Mouse (Mus musculus) spleen, postnatal 10 days (tissue): ENCODE measurements around the gene Fnbp1.

Experiments used
- DNase-seq, 2 experiments: peaks; one replicate each; pipeline ENCODE4 v3.0.0; 2021 to 2022; ENCODE audit warnings: low spot score in 2 of 2

Fnbp1 gene

DNA sequence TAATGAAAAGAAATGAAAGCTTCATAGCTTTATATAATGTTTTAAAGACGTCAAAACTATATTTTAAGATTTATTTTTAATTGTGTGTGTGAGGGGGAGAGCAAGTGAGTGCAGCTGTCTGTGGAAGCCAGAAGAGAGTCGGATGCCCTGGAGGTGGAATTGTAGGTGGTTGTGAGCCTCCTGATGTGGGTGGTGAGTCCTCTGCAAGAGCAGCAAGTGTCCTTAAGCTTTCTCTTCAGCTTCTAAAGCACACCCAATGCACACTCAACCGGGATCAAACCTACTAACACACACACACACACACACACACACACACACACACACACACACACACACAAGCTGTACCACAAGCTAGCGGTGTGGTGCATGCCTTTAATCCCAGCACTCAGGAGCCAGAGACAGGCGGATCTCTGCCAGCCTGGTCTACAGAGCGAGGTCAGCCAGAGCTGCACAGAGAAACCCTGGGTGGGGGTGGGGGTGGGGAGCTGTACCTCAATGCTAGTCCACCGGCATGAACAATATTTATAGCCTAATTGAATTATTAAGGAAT, 74.0 kb downstream of the Fnbp1 start:
- no peak for DNase-seq

DNA sequence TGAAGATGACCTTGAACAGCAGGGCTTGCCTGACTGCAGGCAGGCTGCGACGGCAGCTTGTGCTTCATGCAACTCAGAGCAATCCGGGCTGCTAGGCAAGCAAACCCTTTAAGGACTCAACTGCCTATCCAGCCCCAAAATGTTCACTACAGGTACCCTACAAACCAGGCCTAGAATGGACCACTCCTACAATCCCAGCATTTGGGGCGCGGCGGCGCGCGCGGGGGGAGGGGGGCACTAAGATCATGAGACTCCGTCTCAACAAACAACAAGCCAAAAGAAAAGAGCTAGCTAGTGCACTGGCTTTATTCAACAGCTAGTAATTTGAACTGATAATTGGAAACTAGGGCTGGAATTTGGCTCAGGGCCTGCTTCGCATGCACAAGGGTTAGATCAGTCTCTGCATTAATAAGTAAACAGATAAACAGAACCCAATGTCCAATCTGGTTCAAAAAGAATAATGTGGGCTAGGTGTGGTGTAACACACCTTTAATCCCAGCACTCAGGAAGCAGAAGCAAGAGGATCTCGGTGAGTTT, 74.7 kb downstream of the Fnbp1 start:
- no peak for DNase-seq

DNA sequence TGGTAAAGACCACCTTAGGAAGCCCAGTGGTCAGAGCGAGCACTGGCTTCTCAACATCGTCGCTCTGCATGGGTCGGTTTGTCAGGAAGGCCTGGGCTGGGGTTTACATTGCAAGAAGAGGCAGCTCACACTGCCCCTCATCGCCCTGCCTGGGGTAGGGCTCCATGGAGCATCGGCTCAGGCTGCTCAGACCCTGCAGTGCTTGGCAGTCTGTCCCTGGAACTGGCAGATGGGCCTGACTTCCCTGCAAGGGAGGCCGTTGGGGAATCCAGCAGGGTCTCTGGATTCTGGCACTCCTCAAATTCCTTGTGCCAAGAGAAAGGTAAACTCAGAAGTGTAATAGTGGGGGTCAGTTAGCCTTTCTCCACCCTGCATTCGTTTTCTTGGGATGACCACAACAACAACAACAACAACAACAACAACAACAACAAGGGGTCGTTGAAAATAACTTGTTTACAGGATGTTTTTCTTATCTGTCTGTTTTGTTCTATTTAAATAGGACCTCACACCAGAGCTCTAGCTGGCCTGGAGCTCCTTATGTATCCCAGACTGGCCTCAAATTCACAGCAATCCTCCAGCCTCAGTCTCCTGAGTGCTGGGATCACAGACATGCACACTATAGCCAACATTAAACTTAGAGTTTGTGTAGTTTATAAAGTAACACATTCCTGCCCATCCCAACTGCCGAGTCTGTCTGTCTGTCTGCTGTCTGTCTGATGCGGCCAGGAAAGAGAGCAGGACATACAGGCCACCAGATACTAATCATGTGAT, 75.6 kb downstream of the Fnbp1 start:
- DNase-seq = no peak

DNA sequence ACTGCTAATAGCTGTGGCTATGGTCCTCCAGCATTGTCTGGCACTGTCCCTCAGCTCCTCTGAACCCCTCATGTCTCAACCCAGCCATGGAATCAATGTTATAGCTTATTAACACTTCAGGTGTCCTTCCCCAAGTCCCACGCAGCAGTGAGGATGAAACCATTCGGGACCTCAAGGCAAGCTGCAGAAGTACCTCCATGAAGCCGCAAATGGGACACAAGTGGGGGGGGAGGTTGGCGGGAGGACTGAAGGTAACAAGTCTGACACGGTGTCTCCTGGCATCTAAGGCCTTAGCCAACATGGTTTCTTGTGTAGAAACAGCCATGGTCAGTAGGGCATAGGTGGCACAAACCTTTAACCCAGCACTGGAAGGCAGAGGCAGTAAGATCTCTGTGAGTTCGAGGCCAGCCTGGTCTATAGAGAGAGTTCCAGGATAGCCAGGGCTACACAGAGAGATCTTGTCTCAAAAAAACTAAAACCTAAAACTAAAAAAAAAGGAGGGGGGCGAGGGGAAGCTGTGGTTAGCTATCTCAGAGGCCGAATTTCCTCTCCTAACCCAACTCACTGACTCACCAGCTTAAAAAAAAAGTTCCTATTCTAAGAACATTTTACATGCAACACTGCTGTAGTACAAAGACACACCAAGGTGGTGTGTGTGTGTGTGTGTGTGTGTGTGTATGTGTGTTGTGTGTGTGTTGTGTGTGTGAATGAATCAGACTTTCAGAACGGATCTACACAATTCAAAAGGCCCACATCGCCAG, 79.8 kb downstream of the Fnbp1 start:
- peak; percentile 15 to 26 for DNase-seq

DNA sequence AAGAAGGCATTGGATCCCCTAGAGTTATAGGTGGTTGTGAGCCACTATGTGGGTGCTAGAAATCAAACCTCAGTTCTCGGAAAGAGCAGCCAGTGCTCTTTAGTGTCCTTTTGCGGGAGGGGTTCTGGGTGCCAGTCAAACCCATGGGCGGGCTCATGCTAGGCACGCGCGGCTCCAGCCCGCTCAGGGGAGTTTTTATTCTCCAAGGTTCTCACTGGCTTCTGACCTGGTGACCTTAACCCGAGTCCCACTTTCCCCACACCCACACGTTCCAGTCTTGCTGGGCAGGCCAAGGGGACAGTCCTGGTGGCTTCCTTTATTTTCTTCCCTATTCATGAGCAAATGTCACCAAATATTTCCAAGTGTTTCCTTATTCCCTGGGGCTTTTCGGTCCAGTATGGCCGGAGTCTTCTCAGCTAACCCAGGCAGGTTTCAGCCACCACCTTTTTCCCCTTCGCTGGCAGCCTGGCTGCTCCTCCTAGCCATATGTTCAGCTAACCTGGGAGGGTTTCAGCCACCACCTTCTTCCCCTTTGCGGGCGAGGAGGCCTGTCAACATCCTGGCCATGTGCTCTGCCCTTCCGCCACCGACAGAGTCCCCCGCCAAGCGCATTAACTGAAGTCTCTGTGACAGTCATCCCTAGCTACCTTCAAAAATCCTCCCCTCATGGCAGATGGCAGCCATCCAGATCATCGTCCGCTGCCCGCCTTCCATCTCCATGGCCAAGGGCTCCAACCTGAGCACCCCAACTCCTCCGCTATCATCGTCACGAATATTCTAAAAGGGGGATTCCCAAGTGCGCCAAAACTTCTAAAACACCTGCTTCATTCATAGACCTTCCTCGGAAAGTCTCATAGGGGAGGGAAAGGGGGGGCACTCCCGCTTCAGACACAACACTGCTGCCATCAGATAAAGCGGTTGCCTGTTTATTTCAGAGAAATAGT, 80.7 kb downstream of the Fnbp1 start:
- DNase-seq = peak; percentile 35 to 69

DNA sequence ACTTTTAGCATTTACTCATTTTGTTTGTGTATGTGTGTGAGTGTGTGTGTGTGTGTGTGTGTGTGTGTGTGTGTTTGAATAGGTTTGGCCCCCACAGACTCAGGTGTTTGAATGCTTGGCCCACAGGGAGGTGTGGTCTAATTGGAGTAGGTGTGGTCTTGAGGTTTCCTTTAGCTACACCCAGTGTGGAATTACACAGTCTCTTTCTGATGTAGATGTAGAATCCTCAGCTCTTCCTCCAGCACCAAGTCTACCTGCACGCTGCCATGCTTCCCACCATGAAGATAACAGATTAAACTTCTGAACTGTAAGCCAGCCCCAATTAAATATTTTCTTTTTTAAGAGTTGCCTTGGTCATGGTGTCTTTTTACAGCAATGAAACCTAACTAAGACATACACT, 81.5 kb downstream of the Fnbp1 start:
- no peak for DNase-seq

DNA sequence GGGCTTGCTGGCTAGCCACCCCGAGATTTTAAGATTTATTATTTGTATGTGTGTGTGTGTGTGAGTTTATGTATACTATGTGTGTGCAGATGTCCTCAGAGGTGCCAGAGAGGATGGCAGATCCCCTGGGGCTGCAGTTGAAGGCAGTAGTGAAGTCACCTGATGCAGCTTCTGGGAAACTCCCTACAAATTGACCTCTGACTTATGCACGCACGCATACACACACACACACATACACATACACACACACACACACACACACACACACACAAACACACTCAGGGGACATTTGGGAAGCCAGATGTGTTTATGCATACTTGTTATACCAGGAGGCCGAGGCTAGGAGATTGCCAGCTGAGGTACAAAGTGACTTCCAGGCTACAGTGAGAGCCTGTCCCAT, 83.4 kb downstream of the Fnbp1 start:
- DNase-seq = no peak

DNA sequence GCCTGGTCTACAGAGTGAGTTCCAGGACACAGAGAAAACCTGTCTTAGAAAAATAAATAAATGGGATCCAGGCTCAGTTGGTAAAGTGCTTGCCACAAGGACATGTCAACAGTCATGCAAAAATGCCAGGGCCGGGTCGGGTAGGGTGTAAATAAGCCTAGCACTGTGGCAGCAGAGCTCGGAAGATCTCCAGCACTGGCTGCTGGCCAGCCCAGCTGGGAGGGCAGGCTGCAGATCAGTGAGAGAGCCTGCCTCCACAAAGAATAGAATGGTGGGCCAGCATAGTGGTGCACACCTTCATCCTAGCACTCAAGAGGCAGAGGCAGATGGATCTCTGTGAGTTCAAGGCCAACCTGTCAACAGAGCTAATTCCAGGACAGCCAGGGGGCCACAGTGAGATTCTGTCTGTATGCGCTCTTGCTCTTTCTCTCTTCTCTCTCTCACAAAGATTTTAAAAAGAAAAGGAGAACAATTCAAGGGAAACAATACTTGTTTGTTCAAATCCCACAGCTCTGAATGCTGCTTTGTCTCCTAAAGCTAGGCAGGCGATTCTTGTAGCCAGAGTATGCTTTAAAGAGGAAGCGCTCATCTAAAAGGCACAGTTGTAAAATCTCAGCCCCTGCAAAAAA, 84.1 kb downstream of the Fnbp1 start:
- no peak for DNase-seq

DNA sequence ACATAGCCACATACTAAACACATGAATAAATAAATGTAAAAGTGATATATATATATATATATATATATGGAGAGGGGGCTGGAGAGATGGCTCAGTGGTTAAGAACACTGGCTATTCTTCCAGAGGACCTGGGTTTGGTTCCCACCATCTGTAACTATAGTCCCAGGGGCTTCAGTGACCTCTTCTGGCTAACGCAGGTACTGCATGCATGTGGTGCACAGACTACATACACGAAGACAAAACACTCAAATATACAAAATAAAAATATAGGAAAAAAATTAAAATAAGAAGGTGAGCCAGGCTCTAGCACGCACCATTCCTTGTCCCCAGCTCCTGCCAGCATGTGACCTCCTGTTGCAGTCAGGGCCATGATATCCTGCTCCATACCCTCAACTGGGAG, 85.7 kb downstream of the Fnbp1 start:
- DNase-seq = peak in 1 of 2 experiments; percentile 34

DNA sequence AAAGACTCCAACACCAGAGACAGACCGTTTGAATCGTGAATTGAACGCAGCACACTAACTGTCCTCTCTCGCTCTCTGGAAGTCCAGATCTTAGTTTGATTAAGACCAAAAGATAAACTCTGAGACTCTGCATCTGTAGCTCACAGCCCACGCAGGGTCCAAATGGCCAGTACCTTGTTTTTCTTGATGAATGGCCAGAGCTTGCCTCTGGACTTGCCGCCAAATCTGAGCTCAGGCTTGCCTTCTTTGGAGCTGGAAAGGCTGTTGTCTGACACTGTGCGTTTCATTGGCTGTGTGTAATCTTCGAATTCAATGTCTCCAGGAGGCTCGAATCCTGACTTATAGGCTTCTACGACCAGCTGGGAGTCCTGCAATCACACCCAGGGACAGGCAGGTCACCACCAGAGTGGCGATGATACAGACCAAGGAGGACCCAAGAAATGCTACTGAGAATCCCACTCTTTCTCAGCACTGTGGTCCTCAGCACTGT, 87.9 kb downstream of the Fnbp1 start:
- no peak for DNase-seq

DNA sequence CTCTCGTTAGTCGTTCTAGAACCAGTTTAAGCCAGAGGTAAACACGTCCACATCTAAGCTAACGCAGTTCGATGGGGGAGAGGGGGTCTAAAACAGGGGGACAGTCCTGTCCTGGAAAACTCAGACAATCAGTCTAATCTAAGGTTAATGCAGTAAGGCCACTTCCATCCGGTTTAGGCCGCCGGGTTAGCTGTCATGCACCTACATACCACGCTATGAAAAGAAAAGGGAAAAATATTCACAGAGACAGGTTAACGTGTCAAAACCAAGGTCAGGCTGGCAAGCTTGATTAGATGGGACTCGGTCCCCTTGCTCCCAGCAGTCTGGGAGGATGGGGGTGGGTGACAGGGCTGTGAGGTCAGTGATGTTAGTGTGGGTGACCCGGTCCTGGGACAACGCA, 88.4 kb downstream of the Fnbp1 start:
- DNase-seq = no peak

DNA sequence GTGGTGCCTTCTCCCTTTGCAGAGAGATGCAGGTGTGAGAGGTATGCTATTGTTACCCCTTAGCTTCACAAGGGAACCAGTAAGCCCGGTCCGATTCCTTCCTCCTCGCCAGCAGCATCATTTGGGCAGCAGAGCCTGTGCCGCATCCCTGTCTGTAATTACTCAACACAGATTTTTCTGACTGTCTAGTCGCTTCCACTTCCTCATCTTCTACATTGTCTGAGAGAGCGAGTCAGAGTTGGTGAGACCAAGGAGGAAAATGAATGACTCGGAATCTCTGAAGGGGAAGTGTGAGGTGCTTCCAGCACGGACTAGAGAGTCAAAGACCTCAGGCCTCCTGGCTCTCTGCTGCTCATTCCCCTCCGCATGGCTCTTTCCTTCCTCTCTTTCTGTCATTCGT, 89.4 kb downstream of the Fnbp1 start:
- no peak for DNase-seq

DNA sequence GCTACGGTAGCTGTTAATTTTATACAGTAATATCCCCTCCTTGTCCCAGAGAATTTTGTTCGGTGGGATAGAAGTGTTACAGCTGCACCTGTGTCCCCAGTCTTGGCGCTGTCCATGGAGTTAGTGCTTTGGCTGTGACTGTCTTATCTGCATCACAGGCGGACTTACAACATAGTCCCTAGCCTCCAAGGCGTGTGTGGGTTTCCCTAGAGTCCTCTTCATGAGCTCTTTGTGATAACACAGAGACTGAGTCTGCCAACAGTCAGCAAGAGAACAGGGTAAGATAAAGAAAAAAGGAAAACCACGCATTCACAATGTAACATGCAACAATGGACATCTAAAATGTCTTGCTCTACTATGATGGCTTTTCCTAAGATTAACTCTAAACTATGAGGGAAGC, 93.8 kb downstream of the Fnbp1 start:
- DNase-seq = no peak

DNA sequence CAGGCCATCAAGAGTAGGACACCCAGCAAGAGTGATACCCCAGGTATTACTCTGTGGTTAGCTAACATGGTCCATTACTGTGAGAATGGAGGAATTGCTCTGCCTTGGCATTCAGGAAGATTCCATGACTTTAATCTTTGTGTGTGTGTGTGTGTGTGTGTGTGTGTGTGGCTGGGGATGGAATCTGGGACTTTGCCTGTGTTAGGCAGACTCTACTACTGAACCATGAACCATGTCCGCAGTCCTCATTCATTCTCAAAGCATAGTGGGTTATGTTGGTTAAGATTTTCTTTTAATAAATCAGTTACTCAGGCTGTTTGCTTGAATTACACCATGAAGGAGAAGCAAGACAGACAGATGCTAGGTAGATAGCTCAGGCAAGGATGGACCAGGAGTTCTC, 98.0 kb downstream of the Fnbp1 start:
- no peak for DNase-seq

DNA sequence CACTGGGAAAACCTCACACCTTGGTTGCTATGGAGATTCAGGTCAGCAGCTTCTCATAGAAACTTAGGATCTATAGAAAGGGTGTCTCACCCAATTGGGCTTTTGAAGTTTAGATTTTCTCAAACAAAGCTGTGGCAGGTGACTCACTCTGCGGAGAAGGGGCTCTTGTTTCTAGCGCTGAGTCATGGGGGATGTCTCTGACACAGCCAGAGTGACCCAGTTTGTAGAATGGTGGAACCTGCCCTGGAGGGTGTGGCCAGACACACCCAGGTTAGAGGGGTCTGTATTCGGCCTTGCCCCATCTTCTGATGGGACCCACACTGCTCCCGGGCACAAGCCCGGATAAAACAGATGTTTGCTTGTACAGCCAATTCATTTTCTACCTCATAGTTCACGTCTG, 98.9 kb downstream of the Fnbp1 start:
- DNase-seq = no peak

DNA sequence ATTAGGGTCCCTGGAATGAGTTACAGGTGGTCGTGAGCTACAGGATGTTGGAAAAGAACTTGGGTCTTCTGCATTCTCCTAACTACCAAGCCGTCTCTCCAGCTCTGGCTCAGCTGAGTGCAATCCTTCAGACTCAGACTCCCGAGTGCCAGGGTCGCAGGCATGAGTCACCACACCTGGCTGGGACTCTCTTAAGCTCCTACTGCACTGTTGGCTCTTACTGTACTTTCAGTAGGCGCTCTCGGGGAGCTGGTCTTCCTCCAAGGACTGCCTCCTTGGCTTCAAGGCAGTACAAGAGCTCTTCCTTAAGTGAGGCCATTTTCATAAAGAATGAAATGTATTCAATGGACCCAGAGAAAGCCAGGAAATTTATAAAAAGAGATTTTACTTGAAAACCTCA, 100.4 kb downstream of the Fnbp1 start:
- no peak for DNase-seq

DNA sequence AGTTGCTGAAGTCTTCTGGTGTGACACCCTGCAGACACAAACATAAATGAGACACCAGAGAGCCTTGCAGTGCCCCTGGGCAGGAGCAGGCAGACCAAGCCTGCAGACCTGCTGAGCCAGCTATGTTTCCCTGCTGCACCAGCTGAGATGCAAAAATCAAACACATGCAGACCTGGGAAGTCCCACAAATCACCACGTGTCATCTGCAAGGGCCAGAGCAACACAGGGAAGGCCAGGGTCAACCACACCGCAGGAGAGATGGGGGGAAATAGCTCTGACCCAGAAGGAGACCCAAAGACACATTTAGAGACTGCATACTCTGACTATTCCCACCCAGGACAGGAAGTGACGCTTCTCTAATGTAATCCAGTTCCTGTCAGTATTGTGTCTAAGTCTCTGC, 101.3 kb downstream of the Fnbp1 start:
- DNase-seq = no peak

DNA sequence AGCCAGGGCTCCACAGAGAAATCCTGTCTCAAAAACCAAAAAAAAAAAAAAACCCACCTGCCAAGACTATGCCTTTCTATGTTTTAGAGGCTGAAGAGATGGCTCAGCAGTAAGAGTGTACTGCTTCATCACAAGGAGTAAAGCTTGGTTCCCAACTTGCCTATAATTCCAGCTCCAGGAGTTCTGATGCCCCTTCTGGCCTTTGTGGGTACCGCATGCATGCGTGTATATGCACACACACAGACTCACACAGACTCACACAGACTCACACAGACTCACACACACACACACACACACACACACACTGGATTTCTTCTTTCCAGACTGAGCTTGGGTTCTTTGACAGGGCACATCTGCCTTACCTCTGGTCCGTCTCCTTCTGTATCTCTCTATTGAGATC, 101.8 kb downstream of the Fnbp1 start:
- no peak for DNase-seq

DNA sequence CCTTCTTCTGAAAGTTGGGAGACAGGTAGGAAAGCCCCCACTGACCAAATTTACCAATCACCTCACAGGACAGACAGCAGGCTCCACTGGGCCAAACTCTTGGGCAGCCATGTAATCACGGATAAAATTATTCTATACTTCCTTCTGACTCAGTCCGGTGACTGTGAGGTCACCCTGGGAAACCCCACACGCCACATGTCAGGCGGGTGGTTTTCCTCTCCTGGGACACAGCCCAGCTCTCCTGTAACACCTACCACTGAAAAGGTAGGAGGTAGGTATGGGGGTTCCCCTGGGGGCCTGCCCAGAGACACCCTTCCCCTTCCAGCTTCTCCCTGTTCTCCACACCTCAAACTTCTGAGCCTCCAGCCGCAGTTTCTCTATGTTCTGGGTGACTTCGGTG, 105.0 kb downstream of the Fnbp1 start:
- no peak for DNase-seq

DNA sequence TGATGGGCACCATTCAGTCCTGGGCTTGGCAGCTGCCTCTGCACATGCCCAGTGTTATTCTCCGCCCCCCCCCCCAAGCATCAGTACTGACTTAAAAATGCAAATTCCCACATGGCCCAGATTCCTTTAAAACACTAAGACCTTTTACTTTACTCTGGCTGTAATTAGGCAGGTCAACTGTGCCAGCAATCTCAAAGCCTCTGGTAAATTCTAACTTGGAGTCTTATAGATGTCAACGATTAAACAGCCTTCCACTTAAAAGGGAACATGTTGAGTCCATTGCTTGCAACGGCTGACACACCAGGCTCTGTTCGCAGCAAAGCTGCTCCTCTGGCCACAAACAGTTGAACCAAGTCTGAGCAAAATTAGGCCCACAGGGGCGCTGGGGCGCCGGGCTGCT, 109.8 kb downstream of the Fnbp1 start:
- no peak for DNase-seq

DNA sequence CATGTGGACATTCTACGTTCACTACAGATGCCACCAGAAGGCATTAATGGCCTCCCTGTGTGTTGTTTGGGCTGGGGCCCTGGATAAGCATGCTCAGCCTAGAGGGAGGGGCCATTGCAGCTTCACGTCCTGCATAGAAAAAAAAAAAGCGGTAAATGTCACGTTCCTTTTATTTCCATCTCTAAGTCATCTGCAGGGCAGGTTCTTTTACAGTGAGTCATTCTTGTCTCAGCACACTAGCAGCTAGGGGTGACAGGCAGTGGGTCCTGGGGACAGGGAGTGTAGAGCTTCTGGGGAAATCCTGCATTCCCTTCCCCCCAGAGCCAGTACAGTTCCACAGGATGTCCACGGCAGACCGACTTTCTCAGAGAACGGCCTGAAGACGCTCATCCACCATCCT, 115.2 kb downstream of the Fnbp1 start:
- DNase-seq = no peak
